Mouse (Mus musculus) c-Kit-positive CD71-negative TER-119-negative erythroid progenitor cells, embryonic 14.5 days (primary cell): ENCODE results near the gene Ackr3.

Experiments
- DNase-seq: peaks from one replicate; pipeline ENCODE4 v3.0.0-alpha.2; 2013; ENCODE audit warnings: low read depth

The Ackr3 gene

GRCm38 (mm10) chr1:90258253-90258887 is 54.6 kb downstream of the Ackr3 start:
- no peak for DNase-seq

GRCm38 (mm10) chr1:90260704-90261581 is 57.2 kb downstream of the Ackr3 start:
- no peak for DNase-seq

- no peak for DNase-seq
These were observed 58.6 kb downstream of the Ackr3 start for GRCm38 (mm10) chr1:90262380-90262779.
